Mouse (Mus musculus) liver, postnatal 0 days (tissue): ENCODE results near the gene Ttc39b.

ENCODE experiments used
- CTCF ChIP-seq: sonication (generic); IDR thresholded peaks from 2 replicates; pipeline ENCODE4 v1.5.1; 2016; ENCODE audit warnings: antibody characterized with exemption, low read depth
- EP300 ChIP-seq: IDR thresholded peaks from 2 replicates; pipeline ENCODE4 v1.6.1; 2016; ENCODE audit warnings: antibody characterized with exemption, low read depth, mild to moderate bottlenecking

GRCm38 (mm10) chr4:83269614-83270013 lies 54.4 kb downstream of the Ttc39b start:
- TF ChIP-seq CTCF (no peak), EP300 (no peak)
